Mouse (Mus musculus): ENCODE measurements around the gene Terb1. TPM values are rescaled to one million over a fixed set of nuclear protein-coding genes. Genes with fewer than 3 reads are reported as not detected.

The Terb1 gene
- polyA plus RNA-seq, 1 experiment from 2014 or later, result 0.21 TPM

DNA sequence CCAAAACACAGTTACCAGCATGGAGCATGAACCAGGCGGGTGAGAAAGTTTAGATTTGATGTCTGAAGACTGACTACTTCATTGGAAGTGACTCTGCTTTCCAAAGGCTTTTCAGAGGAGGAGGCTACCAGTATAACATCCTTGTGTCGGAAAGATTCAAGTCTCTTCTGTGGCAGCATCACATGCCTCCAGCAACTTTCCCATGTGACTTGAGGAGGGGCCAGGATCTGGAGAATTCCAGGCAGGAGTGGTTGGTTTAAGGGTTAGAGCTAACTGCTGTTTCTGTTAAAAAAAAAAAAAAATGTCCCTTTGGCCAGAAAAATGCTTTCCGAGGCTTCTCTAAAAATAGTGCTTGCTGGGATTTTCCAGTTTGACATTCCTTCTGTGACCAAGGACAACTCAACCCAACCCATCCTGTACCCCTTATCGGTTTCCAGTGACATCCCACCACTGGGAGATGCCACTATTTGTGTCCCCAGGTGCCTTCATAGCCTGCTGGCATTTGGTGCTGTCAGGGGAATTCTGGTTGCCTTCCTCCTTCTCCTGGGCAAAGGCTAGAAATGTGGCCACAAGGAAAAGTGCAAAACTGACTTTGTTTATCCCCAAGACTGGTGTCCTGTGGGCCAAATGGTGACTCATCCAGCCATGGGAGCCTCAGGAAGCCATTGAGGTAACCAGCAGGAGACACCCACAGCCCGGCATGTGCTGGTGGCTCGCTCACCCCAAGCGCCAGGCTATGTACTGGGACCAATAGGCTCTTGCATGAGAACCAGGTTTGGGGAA lies 101.2 kb downstream of the Terb1 start:
- Histone ChIP-seq H3K4me3 (replicated peaks) (no peak overlapping the region), H3K9me3 (no peaks in the 10 kb centered on the region), H3K36me3 (no peaks in the 10 kb centered on the region), H3K9ac (no peak overlapping the region), H3K27ac (no peak overlapping the region), H3K4me1 (peaks cover under 1% of the 10 kb centered on the region; the same call in 1 of the 2 replicates), H3K27me3 (replicated peaks) (no peaks in the 10 kb centered on the region), H3K4me2 (no peak overlapping the region)
- WGBS, result 87% methylated on average over 7 of the region's 7 CpGs
- no peak for ATAC-seq (ENCODE audit: insufficient read depth, low FRiP score, low read depth)

DNA sequence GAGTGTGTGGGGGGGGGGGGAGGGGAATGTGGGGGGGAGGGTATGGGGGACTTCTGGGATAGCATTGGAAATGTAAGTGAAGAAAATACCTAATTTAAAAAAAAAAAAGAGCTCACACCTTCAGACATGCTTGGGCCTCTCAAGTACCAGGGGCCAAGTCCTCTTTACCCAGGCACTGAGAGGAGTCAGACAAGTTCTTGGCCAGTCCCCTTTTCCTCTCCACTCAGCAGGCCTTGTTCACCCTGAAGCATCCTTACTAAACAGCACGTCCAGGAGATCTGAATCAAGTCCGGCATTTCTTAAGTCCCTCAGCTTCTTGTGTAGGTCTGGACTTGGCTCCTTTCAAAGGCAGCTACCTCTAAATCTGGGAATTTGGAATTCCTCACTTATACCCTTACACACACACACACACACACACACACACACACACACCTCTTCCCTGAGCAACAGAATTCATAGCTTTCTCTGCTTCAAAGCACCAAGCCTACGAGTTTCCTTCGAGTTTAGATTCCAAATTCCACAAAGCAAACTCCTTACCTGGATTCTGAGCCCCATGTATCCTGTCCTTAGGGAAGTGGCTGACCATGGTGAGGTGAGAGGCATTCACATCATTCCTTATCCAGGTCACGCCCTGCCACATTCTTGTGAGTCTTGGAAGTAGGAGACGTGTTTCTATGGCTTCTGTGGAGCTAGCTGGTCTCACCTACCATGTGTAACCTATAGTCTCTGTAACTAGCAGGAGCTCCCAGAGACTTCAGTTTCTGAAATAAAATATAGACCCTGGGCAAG lies 103.2 kb downstream of the Terb1 start:
- 69% methylated on average over 6 of the region's 6 CpGs for WGBS
- ATAC-seq (ENCODE audit: insufficient read depth, low FRiP score, low read depth), result no peak

GRCm38 (mm10) chr8:104405430-104406187 lies 104.1 kb downstream of the Terb1 start:
- H3K36me3 ChIP-seq, result no peaks in the 10 kb centered on the region
- H3K9me3 ChIP-seq, result no peaks in the 10 kb centered on the region
- H3K4me3 ChIP-seq (replicated peaks), result no peak overlapping the region
- no peaks in the 10 kb centered on the region; the same call in 1 of the 2 replicates for H3K4me1 ChIP-seq
- 40% methylated on average over 15 of the region's 15 CpGs for WGBS
- no peak for ATAC-seq (ENCODE audit: insufficient read depth, low FRiP score, low read depth)
- no peaks in the 10 kb centered on the region for H3K27me3 ChIP-seq (replicated peaks)
- no peak overlapping the region for H3K9ac ChIP-seq
- no peak overlapping the region for H3K4me2 ChIP-seq
- peak overlapping the region; percentile 62 for H3K27ac ChIP-seq

More for the DNA sequence above, 103.2 kb downstream of the Terb1 start:
- H3K36me3 ChIP-seq, result no peaks in the 10 kb centered on the region
- H3K4me2 ChIP-seq, result no peak overlapping the region
- no peaks in the 10 kb centered on the region for H3K27me3 ChIP-seq (replicated peaks)
- no peak overlapping the region for H3K4me3 ChIP-seq (replicated peaks)
- no peaks in the 10 kb centered on the region; the same call in 1 of the 2 replicates for H3K4me1 ChIP-seq
- no peak overlapping the region for H3K9ac ChIP-seq
- H3K9me3 ChIP-seq, result no peaks in the 10 kb centered on the region
- H3K27ac ChIP-seq, result no peak overlapping the region

DNA sequence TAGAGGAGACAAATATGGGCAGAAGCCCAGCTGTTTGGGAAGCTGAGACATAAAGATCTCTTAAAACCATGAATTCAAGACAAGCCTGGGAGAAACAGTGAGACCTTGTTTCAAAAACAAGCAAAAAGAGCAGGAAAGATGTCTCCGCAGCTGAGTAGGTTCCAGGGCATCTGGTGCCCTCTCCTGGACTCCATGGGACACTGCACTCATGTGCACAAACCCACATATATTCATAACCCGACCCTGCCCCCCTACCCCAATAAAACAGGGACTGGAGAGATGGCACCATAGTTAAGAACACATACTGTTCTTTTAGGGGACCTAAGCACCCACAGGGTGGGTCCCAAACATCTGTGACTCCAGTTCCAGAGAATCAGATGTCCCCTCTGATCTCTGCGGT lies 106.1 kb downstream of the Terb1 start:
- 60% methylated on average over 3 of the region's 3 CpGs for WGBS
- no peak overlapping the region for H3K4me2 ChIP-seq
- H3K9ac ChIP-seq, result no peak overlapping the region
- H3K27me3 ChIP-seq (replicated peaks), result no peaks in the 10 kb centered on the region
- no peaks in the 10 kb centered on the region for H3K36me3 ChIP-seq
- no peaks in the 10 kb centered on the region; the same call in 1 of the 2 replicates for H3K4me1 ChIP-seq
- H3K9me3 ChIP-seq, result no peaks in the 10 kb centered on the region
- ATAC-seq (ENCODE audit: insufficient read depth, low FRiP score, low read depth), result no peak
- H3K27ac ChIP-seq, result no peak overlapping the region
- H3K4me3 ChIP-seq (replicated peaks), result no peak overlapping the region

Other genes starting within 250 kb of the Terb1 start
- gene Cmtm2a, start 216.7 kb downstream of the Terb1 start, polyA plus RNA-seq (2015; fragmentation: Nextera tagmentation; extraction: Ambion mirVana), result not detected in 2 replicates
- not detected in 2 replicates for gene Gm45711, start 199.8 kb downstream of the Terb1 start, polyA plus RNA-seq (2015; fragmentation: Nextera tagmentation; extraction: Ambion mirVana)
- not detected in 2 replicates for gene Cmtm1, start 199.8 kb downstream of the Terb1 start, polyA plus RNA-seq (2015; fragmentation: Nextera tagmentation; extraction: Ambion mirVana)
- gene Gm11020, start 188.3 kb downstream of the Terb1 start, polyA plus RNA-seq (2015; fragmentation: Nextera tagmentation; extraction: Ambion mirVana), result not detected in 2 replicates
- gene Cmtm2b, start 187.7 kb downstream of the Terb1 start, polyA plus RNA-seq (2015; fragmentation: Nextera tagmentation; extraction: Ambion mirVana), result not detected in 2 replicates
- 121 and 122 TPM in 2 replicates for gene Cmtm3, start 170.5 kb downstream of the Terb1 start, polyA plus RNA-seq (2015; fragmentation: Nextera tagmentation; extraction: Ambion mirVana)
- gene Cmtm4, start 114.1 kb downstream of the Terb1 start, polyA plus RNA-seq (2015; fragmentation: Nextera tagmentation; extraction: Ambion mirVana), result 6.2 and 6.4 TPM in 2 replicates
- gene Dync1li2, start 66.9 kb downstream of the Terb1 start, polyA plus RNA-seq (2015; fragmentation: Nextera tagmentation; extraction: Ambion mirVana), result 54.9 and 58.0 TPM in 2 replicates
- gene Nae1, start 24.7 kb upstream of the Terb1 start, polyA plus RNA-seq (2015; fragmentation: Nextera tagmentation; extraction: Ambion mirVana), result 84.4 and 91.2 TPM in 2 replicates
- gene Car7, start 24.8 kb upstream of the Terb1 start, polyA plus RNA-seq (2015; fragmentation: Nextera tagmentation; extraction: Ambion mirVana), result 1.0 TPM in 2 replicates
- gene Pdp2, start 81.5 kb upstream of the Terb1 start, polyA plus RNA-seq (2015; fragmentation: Nextera tagmentation; extraction: Ambion mirVana), result 11.8 and 13.4 TPM in 2 replicates
- 0.92 and 2.7 TPM in 2 replicates for gene Cdh16, start 114.5 kb upstream of the Terb1 start, polyA plus RNA-seq (2015; fragmentation: Nextera tagmentation; extraction: Ambion mirVana)
- 6.5 and 7.9 TPM in 2 replicates for gene Rrad, start 121.4 kb upstream of the Terb1 start, polyA plus RNA-seq (2015; fragmentation: Nextera tagmentation; extraction: Ambion mirVana)
- gene Ciao2b, start 132.1 kb upstream of the Terb1 start, polyA plus RNA-seq (2015; fragmentation: Nextera tagmentation; extraction: Ambion mirVana), result 93.3 and 95.5 TPM in 2 replicates
- 1.5 and 2.7 TPM in 2 replicates for gene Ces2a, start 224.1 kb upstream of the Terb1 start, polyA plus RNA-seq (2015; fragmentation: Nextera tagmentation; extraction: Ambion mirVana)

Data from stomach, embryonic 15.5 days (tissue).